Mouse (Mus musculus) lung, postnatal 4 days (tissue): ENCODE measurements around the gene Gm8126.
"Not testable (repeated sequence)": the region's sequence is repeated elsewhere in the genome, so short reads cannot be mapped to it uniquely, and the experiment has no call there.

Experiments
- DNase-seq, 2 experiments: peaks; one replicate each; pipeline ENCODE4 v3.0.0; 2021

Gm8126 gene

DNA sequence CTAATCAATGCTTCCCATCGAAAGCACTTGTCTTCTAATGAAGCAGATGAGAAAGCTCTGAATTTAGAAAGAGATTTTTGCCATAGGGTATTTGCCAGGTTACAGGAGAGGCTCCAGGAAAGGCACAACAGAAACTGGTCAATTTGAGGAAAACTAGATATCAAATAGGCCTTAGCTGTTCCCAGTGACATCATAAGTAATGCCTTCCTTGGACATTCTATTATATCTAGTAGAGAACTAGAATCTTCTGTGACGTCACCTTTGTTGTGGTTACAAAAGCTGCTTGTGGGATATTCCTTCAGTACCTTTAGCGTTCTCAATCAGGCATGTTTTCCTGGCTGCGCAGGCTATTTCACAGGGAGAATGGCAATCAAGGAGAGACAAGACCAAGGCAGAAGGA, at the start of gene Gm8126:
Gm8126 (plus strand) TSS at position 301 of the 400 bp plus-strand sequence.
- DNase-seq = not testable (repeated sequence)

DNA sequence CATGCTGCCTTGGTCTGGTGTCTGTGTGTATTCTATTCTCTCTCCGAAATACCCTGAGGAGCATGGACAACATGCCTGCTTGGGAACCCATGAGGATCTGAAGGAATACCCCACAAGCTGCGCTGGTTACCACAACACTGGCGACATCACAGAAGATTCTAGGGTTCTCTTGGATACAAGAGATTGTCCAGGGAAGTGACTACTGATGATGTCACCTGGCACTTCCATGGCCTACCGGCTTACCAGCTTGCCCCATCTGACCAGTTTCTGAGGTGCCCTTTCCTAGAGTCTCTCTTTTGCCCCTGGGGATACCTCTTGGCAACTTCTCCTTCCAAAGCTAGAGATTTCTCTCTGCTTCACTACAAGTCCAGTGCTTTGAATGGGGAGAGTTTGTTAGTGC, 23.2 kb upstream of the Gm8126 start, which contains the start of gene Gm8122:
Gm8122 (minus strand) TSS at position 101 of the 400 bp plus-strand sequence.
- not testable (repeated sequence) for DNase-seq

DNA sequence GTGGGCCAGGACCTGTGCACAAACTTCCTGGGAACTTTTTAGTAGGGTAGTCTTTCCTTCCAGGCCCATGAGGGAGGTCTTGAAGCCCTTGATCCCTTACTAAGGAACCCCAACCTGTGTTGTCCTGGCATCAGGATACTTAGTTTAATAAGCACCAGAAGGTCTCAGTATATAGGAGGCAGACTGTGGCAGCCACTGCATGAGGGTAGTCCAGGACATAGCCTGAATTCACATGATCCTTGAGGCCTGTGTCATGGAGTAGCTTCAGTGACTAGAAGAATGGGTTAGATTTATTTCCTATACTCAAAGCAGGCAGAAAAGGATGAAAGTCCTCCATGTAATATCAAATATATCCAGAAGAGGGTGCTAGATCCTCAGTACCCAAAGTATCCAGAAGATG, 20.7 kb upstream of the Gm8126 start:
- not testable (repeated sequence) for DNase-seq

DNA sequence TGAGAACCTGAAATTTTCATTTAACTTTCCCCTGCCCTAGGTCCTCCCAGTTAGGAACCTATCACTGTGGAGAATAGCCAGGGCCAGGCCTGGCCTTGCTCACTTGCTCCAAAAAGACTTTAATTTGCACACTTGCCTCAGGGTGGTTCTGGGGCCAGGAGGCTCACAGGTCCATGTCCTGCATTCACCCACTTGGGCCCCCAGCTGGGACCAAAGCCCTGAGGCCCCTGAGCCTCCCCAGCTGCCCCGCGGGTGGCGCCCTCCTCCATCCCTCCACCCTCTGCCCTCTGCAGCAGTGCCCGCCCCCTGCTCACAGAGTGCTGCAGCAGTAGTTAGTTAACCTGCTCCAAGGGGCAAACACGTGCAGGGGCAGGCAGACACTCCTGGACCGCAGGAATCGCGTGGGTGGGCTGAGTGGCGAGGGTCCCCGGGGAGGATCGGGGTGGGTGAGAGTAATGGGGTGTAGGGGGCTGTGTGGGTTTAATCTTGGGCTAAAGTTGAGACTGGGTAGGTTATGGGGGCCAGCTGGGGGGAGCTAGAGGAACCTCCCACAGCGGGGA, 8.8 kb upstream of the Gm8126 start:
- peak in 1 of 2 experiments; percentile 46 for DNase-seq

DNA sequence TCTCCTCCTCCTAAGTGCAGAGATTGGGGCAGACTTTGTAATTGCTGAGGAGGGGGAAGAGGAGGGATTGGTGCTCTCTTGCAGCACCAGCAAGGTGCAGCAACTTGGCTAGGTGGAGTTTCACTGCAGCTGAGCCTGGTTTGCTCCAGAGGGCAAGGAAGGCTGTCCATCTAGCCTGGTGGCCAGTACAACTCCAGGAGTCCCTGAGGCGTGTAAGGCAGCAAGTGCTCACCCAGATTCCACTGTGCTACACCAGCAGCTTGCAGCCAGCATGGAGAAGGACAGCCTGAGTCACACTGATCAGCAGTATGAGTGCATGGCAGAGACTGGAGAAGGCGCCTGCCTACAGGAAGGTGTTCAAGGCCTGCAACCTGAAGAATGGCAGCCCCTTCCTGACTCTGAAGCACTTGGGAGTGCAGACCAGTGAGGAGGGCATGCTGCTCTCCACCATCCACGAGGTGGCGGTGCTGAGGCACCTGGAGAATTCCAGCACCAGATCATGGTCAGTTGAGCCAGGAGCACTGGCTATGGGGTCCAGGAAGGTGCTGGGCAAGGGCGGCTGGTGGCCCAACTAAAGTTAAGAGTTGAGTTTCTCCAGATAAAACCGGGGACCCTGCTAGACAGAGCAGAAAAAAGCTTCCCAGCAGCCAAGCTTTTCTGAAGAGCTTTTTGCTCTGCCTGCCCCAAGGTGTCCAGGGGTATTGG, 7.7 kb upstream of the Gm8126 start:
- DNase-seq = not testable (repeated sequence)

DNA sequence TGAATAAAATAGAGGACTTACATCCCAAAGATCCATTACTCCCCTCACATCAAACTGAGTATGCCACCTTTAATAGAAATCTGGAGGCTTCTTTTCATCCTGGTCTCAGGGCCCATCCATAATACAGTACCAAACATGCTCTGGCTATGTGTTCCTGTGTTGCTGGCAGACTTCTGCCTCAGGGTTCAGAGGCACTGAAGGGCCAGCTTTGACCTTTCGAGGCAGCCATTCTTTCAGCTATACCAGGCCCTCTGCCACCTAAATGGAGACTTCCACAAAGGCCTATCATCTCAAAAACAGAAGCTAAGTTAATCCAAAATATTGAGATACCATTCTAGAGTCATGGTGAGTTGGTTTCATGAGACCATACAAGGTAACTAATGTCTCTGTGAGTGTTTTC, 1.9 kb upstream of the Gm8126 start:
- DNase-seq = not testable (repeated sequence)

DNA sequence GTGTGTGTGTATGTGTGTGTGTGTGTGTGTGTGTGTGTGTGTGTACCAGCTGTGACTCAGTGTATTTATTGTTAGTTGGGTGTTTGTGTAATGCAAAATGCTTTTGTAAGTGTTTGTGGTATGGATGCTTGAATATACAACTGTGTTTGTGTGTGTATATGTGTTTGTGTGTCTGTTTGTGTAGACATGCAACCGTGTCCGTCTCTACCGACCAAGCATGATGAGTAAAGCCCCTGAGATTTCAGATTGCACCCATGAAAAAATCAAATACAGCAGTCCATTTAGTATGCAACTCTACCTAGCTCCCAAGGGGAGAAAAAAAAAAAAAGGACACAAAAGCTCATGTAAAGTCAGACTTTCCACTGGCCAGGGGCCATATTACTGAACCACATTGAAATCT, 5.0 kb downstream of the Gm8126 start:
- not testable (repeated sequence) for DNase-seq

DNA sequence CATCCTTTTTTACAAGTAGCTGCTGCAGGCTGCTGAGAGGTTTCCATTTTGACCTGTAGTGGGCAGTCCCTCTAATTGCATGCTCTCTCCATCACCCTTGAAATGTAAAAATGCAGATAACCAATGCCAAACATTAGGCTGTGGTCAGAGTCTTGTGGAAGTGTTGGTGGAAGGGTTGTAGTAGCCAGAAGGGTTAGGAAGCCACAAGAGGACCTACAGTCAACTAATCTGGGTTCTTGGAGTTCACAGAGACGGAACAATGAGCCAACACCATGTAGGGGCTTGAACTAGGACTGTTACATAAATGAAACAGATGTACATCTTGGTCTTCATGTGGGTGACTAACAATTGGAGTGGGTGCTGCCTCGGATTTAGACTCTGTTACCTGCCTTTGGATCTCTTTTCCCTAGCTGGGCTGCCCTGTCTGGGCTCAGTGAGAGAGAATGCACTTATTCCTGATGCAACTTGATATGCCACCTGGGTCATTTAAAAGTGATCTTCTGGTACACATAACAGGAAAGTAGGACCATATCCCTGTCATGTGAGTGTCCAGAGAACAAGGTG, 10.2 kb downstream of the Gm8126 start:
- not testable (repeated sequence) for DNase-seq

DNA sequence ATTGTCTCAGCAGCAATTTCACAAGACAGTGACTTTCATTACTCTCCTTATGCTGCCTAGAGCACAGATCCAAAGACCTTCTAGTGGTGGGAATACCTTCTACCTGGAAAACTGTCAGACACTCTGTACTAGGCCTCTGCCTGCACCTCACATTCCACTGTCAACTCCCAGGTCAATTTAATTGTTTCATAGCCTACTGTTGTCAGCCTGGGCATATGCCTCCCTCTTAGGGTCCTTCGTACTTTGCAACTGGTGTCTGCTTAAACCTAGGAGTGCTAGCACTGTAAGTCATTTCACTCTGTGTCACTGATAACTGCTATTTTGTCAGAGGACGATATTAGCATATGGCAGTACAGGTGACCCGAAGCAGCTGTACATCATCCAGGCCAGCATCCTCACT, 10.8 kb downstream of the Gm8126 start:
- not testable (repeated sequence) for DNase-seq

DNA sequence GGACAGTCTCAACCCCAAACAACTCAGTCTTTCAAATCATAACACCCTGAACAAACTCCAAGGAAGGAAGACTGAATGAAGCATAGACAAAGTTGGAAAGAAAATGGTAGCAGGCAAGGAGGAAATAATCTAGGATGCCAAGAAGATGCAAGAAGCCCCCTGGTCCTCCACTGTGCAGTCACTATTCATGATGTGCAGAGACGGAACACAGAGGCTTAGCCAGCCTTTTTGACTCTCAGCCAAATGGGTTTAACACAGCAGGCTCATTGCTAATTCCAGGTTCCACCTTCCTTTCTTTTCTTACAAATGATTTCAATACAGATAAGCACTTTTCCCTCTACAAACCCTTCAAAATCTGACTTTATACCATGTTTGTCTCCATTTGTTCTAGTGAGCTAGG, 14.7 kb downstream of the Gm8126 start:
- peak in 1 of 2 experiments; percentile 21 for DNase-seq

DNA sequence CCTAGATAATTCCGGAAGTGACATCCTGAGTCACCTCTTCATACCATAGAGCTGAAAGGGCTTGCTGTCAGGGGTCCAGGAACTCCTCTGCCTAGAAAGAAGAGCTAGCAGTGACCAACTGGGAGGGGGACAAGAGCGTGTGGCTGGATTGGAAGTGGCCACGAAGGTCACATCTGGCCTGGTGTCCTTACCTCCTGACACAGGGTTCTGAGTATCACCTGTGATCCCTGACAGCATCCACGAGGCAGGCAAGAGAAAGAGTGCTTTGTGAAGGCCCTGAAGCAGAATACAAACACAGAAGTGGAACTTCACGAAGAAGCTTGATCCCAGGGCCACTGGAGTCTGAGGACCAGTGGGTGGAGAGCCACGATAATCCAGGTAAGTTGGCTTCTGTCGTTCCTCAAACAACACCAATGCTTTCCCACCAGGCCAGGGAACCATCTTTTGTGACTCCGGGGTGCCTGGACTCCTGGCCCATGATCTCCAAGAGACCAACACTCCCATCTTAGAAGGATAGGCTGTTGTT, 16.6 kb downstream of the Gm8126 start, which contains the start of gene Gm9732:
Gm9732 (plus strand) TSS at position 51 of the 526 bp plus-strand sequence.
- peak; percentile 30 to 51 for DNase-seq

DNA sequence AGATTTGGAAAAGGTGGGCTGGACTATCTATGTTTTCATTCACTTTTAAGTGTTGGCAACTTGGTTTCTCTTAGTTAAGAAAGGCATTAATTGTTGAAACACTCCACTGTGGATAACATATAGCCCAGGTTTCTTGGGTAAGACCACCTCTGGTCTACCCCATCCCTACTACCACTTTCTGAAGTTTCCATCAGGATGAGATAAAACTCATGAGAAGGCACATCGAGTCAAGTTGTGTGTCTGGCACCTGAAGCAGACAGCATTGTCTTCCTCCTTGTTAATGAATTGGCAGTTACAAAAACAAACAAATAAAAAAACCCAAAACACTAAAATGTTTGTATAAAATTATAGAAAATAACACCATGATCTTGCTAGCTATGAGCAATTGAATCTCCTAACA, 17.3 kb downstream of the Gm8126 start:
- DNase-seq = not testable (repeated sequence)

DNA sequence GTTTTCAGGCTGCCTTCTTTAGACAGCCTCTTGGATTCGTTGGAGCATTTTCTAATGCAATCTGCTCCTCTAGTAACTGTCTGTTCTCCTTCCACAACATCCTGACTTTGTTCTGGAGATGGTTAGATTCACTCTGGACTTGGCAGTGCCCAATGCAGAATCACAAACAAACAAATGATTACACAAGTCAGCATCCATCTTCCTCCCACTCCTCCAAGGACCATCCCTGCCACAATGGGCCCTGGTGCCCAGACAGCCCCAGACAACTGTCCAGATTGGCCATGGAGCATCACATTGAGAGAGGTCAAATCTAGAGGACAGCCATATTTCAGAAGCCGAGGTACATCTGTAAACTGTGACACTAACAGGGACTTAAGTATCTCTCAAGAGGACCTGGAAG, 19.0 kb downstream of the Gm8126 start:
- DNase-seq = peak in 1 of 2 experiments; percentile 21

DNA sequence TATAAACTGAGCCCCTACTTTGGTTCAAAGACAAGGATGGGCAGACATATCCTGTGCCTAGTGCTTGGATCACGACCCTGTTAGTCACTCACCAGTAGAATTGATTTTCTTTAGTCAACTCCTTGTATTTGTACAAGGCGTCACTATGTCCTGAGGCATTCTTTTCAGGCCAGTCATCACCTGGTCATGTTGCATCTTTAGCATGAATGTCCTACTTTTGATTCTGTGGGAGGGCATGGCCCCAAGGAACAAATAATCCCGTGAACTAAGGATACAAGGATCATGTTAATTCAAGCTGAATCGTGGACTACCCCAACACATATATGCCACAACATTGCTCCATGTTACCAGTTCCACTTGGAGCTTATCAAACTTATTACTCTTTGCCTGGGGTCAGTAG, 19.7 kb downstream of the Gm8126 start:
- DNase-seq = not testable (repeated sequence)

DNA sequence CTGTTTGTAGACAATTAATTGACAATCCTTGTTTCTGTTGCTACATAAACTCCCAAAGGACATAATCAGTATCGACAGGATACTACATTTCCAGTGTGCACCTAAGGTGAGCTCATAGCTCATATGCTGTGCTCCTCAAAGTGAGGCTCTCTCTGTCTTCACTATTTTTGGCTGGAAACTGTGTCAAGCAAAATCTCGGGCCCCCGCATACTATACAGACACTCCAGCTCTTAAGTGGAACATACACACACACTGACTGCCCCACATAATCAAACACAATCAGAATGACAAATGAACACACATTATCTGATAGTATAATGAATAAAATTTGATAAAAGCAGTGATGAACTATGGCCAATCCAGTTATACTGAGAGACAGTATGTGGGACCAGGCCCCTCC, 20.2 kb downstream of the Gm8126 start:
- not testable (repeated sequence) for DNase-seq

DNA sequence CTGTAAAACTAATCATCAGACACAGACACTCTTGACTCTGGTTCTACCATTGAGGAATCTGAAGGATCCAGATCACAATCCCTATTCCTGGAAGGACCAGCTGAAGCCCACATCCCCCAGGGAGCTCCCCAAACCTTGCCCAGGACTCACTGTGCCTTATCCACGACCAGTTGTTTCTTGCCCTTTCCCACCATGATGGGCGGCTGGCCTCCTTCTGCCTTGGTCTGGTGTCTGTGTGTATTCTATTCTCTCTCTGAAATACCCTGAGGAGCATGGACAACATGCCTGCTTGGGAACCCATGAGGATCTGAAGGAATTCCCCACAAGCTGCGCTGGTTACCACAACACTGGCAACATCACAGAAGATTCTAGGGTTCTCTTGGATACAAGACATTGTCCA, 35.1 kb downstream of the Gm8126 start, which contains the start of gene Gm8127:
Gm8127 (minus strand) TSS at position 330 of the 400 bp plus-strand sequence.
- not testable (repeated sequence) for DNase-seq
